Mouse (Mus musculus) megakaryocyte progenitor cell, adult 5-6 weeks (primary cell): ENCODE results near the gene Igf1r. TPM values are rescaled to one million over a fixed set of nuclear protein-coding genes. Genes with fewer than 3 reads are reported as not detected.

Experiments used
- ATAC-seq: replicated peaks from 2 replicates; pipeline ENCODE4 v1.8.0; 2016; ENCODE audit warnings: mild to moderate bottlenecking, moderate TSS enrichment, inconsistent platforms; ENCODE audit not compliant: poor library complexity
- total RNA-seq, 2 experiments: library from RNA; stranded (forward) in 1 of 2; stranded (reverse) in 1 of 2; fragments of 157-497, 149-512 nt in 1 of 2; fragments of 200-1000 nt in 1 of 2; gene quantifications; 2 replicates each; pipeline versions ENCODE4 v1.2.3 to v1.2.4; 2015 to 2017

Igf1r gene
- total RNA-seq, 2 experiments from 2014 or later: 25.0 to 50.3 TPM

DNA sequence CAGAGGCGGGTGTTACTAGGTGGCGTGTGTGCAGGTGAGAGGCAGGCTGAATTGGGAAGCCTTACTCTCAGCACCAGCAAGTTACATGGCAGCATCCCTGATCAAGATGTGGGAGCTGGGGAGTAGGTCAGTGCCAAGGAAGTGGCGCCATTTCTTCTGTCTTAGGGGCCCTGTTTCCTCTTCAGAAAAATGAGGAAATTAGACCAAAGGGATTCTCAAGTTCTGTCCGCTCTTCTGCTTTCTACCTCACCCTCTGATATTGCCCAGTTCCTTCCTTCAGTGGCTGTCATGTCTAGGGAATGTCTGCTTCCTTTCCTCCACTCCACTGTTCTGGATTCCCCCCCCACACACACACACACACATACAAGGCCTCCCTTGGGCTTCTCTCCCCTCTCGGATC is 48.6 kb downstream of the Igf1r start:
- ATAC-seq: peak; percentile 52

DNA sequence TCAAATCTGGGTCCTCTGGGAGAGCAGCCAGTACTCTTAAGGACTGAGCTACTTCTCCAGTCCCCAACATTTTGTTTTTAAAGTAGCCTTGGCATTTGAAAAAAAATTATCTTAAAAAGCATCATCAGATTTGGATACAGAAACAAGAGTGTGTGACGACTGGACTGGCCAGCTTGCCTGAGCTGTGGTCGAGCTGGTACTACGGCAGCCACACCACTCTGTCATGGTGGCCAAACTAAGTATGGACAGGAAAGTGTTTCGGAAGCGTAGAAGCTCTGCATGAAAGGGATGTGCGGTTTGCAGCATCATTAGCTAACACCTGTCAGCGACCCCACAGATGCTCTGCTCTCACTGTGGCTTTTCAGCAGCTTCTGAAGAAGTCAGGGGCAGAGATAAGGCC is 53.4 kb downstream of the Igf1r start:
- ATAC-seq: no peak

GRCm38 (mm10) chr7:68006496-68006895 is 53.9 kb downstream of the Igf1r start:
- ATAC-seq: no peak

DNA sequence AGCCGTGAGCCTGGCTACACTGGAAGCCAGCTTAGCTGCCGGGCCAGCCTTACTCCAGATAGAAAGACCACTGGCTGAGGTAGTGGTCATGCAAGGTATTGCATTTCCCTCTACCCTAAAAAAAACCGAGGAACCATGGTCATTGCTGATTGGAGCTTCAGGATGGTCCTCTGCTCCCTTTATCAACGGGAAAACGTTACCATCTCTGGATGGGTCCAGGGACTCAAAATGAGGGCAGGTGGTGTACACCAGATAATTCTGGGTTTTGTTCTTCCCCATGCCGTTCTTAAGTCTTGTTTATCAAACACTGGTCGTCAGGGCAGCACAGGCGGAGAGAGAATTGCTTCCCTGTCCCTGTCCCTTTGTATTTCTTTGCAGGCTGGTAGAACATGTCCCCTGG is 57.0 kb downstream of the Igf1r start:
- ATAC-seq: peak; percentile 44

DNA sequence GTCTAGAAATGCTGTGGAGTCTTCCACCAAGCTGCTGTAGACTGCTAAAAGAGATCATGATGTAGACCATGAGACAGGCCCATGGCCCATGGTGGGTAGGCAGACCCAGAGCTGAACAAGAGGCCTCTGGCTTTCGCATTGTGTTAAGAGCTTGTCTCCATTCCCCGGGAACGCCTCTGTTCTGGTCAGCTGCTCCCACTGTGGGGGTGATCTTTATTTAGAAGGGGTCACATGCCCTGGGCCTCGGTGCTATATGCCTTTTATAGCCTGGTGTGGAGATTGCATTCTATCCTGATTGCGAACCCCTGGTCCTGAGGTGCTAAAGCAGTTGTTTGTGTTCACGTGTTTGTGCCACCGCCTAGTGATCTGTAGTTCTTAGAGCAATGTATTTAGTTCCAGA is 57.5 kb downstream of the Igf1r start:
- ATAC-seq: no peak

DNA sequence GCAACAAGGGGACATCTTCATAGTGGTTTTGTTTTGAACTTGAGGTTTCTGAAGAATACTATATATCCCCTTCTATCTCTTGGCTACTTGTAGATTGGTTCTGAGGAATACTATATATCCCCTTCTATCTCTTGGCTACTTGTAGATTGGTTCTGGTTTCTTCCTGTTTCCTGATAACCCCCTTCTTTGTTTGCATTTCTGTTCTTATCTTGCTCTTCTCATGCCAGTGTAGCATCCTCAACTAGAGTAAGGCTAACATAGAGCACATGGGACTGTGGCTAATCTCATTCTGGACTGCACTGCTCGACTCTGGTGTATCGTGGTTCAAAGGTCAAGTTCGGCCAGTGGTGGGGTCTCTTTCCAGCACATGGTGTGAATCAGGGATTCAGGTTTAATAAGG is 58.2 kb downstream of the Igf1r start:
- peak; percentile 40 for ATAC-seq

DNA sequence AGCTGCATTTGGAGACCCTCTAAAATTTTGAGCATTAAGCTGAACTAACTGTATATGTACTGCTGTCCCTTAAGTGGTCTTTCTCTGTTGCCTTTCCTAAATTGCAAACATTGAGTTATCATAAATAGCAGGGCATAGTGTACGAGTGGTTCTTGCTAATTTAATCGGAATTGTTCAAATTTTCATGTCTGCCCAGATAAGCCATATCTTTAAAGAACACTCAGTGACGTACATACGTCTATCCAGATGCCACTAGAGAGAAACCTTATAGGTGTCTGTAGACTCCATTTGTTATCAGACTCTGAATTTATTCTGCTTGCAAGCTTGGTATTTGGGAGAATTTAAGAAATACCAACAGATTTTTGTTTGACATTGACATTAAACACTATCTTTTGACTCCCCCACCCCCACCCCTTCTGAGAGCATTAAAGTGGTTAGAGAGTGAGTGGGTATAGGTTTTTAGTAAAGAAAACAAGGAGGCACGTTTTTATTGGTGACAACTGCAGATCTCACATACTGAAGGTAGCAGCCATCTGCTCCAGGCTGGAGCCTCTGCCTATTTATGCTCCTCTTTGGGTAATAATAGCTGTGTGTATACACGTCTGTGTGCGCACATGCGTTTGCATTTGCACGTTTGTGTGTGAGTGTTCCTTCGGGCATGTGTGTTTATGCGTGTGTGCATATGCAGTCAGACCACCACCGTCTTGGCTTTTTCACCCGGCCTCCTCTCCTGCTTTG is 58.9 kb downstream of the Igf1r start:
- peak; percentile 83 for ATAC-seq

- no peak for ATAC-seq
Observed at GRCm38 (mm10) chr7:68012123-68012474, 59.5 kb downstream of the Igf1r start.

DNA sequence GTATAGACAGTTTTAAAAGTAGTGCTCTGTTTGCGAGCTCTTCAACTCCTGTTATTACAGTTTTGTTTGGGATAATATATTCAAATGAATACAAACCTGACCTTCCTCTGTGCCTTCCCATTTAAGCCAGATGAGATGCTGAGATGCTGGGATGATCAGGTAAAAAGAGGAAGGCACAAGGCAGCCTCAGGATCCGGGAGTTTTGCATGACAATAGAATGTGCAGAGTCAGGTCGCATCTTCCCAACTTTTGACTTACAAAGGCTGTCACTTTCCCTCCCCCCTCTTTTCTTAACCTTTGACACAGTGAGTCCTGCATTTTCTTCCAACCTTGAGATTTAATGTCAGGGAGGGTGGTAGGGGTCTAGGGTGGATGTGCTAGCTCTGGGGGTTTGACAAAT is 61.9 kb downstream of the Igf1r start:
- ATAC-seq: no peak

DNA sequence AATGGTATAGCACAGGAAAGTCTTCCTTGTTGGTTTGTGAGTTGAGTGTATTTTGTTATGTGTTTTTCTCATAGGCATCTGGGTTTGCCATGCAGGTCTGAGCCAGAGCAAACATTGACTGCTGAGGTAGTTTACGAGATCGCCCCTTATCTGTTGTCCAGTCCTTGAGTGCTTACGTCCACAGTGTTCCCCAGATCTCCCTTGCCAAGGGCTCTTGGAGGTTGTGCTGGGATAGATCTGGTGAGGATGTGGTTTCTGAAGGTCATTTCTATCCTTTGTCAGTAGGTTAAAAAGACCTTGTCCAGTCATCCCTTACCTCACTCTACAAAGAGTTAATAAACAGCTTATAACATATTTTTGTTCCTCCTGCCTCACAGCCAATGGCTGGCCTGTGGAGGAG is 62.8 kb downstream of the Igf1r start:
- ATAC-seq: no peak

GRCm38 (mm10) chr7:68018038-68018437 is 65.4 kb downstream of the Igf1r start:
- ATAC-seq: peak; percentile 62

- no peak for ATAC-seq
Observed at GRCm38 (mm10) chr7:68020556-68020955, 67.9 kb downstream of the Igf1r start.

GRCm38 (mm10) chr7:68021741-68022140 is 69.1 kb downstream of the Igf1r start:
- ATAC-seq: no peak

DNA sequence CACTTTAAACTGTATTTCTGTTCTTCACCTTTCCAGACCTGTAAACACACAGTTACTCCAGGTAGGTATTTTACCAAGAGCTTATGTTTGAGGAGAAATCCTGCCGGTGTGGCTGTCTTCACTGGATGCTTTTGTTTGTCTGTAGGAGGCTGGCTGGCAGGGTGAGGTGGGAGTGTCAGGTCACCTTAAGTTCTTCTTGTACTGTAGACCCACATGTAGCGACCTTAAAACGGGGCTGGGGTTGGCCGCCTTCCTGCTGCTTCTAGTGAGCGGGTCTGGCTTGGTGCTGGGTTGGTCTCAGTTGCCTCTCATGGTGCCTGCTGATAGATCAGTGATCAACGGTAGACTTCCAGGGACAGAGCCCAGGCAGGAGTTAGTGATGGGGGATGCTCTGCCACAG is 69.6 kb downstream of the Igf1r start:
- no peak for ATAC-seq

GRCm38 (mm10) chr7:68023882-68024281 is 71.3 kb downstream of the Igf1r start:
- no peak for ATAC-seq

DNA sequence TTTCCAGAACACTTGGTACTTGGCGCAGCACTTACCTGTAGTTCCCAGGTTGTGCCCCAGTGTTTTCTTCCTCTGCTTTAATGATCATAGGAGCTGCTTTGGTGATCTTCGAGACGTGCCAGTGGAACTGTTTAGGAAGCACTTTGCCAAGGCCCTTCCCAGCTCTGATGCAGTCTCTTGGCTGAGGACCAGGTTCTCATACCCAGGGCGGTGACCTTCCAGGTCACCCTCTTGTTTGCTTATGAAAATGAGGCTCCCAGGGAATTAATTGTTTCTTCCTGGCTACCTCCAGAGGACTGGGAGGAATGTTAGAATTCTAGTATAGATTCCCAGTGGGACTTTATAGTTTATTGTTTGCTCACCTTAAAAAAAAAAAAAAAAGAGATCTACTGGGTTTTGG is 72.0 kb downstream of the Igf1r start:
- no peak for ATAC-seq

DNA sequence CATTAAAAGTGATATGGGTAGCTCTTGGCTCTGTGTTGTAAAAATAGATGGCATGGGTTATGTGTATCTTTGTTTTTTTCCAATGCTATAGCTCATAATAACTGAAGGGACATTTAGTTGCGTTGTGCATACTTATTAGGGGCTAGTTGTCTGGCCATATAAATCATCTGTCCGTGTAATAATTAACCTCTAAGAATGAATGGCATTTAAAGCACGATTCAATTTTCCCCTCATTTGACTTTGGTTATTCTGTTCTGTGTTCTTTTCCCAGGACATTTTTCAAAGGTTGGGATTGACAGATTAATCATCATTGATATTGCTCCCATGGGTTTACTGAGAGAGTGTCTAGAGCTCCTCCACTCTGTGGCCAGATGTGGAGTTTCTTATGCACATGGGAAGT is 72.8 kb downstream of the Igf1r start:
- no peak for ATAC-seq

GRCm38 (mm10) chr7:68026076-68026475 is 73.4 kb downstream of the Igf1r start:
- ATAC-seq: no peak

DNA sequence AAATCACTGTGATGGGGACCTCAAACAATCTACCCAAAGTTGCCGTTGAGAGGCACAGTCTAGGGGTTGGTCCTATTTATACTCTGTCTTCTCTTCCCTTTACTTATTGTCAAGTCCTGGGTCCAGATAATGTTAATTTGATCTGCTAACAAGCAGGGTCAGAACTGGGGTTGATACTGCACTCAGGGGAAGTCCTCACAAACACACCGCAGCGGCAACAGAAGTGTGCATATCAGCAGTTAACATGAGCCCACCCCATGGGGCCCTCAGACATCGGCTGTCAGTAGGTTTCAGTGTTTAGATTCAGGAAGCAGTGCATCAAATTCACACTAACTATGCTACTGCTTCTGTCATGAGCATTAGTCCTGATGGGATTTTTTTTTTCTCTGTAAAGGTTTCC is 75.5 kb downstream of the Igf1r start:
- ATAC-seq: peak; percentile 69

DNA sequence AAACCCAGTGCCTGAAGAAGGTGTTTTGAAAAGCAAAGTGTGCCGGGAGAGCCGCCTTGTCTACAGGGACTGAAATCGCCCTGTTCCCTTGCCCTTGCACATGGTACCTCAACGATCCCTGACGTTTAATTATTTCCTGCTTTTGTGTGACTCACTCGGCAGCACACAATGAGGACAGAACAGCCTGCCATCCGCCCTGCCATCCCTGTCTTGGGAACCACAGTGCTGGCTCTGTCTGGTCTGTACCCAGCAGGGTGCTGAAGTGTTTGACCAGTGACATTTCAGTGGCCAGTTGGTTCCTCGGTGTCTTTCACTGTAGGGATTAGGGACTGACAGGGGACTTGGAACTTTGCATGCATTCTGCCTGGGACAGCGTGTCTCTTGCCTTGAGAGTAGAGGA is 78.2 kb downstream of the Igf1r start:
- ATAC-seq: no peak

DNA sequence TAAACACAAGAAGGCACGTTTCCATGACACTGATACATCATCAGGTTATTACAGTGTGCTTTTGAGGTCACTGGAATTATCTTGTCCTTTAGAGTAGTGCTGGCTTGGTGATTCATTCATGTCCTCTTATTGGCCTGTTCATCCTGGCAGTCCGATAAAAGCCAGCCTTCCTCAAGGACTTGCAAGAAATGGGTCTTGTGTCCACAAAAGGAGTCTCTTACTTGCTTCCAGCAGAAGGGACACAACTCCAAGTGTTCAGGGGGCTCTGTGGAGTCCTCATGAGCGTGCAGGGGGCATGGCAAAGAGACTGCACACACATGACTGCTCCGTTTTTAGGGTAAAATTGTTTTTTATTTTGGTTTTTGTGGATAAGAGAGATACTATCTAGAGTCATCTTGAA is 83.9 kb downstream of the Igf1r start:
- ATAC-seq: no peak

- no peak for ATAC-seq
Observed at GRCm38 (mm10) chr7:68038846-68039245, 86.2 kb downstream of the Igf1r start.

- ATAC-seq: peak; percentile 85
Observed at GRCm38 (mm10) chr7:68039550-68039949, 86.9 kb downstream of the Igf1r start.
